Mouse (Mus musculus): ENCODE data around the gene Fbxw24. TPM values are rescaled to one million over a fixed set of nuclear protein-coding genes. Genes with fewer than 3 reads are reported as not detected.

Fbxw24 gene
- not detected in 2 replicates for polyA plus RNA-seq (2021; fragmentation: Nextera tagmentation)
- long read RNA-seq, experiment 1 = 0 reads
- long read RNA-seq, experiment 2 = 0 reads

GRCm38 (mm10) chr9:109625957-109626356, at the start of gene Fbxw24:
Fbxw24 (minus strand) TSS chr9:109626057.

GRCm38 (mm10) chr9:109664552-109664951, 38.7 kb upstream of the Fbxw24 start, which contains the start of gene Fbxw25:
Fbxw25 (minus strand) TSS chr9:109664652.

GRCm38 (mm10) chr9:109568162-109568561, 57.7 kb downstream of the Fbxw24 start, which contains the start of gene Fbxw15:
Fbxw15 (minus strand) TSS chr9:109568262.

Other genes with a start within 250 kb of the Fbxw24 start
- gene Fbxw22, start 221.8 kb downstream of the Fbxw24 start, polyA plus RNA-seq (2021; fragmentation: Nextera tagmentation) = not detected in 2 replicates
- not detected in 2 replicates for gene Fbxw16, start 176.9 kb downstream of the Fbxw24 start, polyA plus RNA-seq (2021; fragmentation: Nextera tagmentation)
- not detected in 2 replicates for gene Fbxw19, start 130.2 kb downstream of the Fbxw24 start, polyA plus RNA-seq (2021; fragmentation: Nextera tagmentation)
- not detected in 2 replicates for gene Fbxw15, start 57.8 kb downstream of the Fbxw24 start, polyA plus RNA-seq (2021; fragmentation: Nextera tagmentation)
- gene Fbxw25, start 38.6 kb upstream of the Fbxw24 start, polyA plus RNA-seq (2021; fragmentation: Nextera tagmentation) = not detected in 2 replicates
- not detected in 2 replicates for gene Fbxw18, start 76.6 kb upstream of the Fbxw24 start, polyA plus RNA-seq (2021; fragmentation: Nextera tagmentation)
- gene Fbxw26, start 120.0 kb upstream of the Fbxw24 start, polyA plus RNA-seq (2021; fragmentation: Nextera tagmentation) = not detected in 2 replicates
- not detected in 2 replicates for gene Fbxw27, start 164.6 kb upstream of the Fbxw24 start, polyA plus RNA-seq (2021; fragmentation: Nextera tagmentation)
- gene Spink8, start 186.2 kb upstream of the Fbxw24 start, polyA plus RNA-seq (2021; fragmentation: Nextera tagmentation) = 147 and 163 TPM in 2 replicates
- gene Nme6, start 206.7 kb upstream of the Fbxw24 start, polyA plus RNA-seq (2021; fragmentation: Nextera tagmentation) = 12.2 and 13.4 TPM in 2 replicates
- not detected in 2 replicates for gene Camp, start 223.6 kb upstream of the Fbxw24 start, polyA plus RNA-seq (2021; fragmentation: Nextera tagmentation)
- gene Cdc25a, start 249.5 kb upstream of the Fbxw24 start, polyA plus RNA-seq (2021; fragmentation: Nextera tagmentation) = 2.2 and 2.5 TPM in 2 replicates